Mouse (Mus musculus) limb, embryonic 13.5 days (tissue): Measurements from ENCODE around the gene Map2k6. TPM values are rescaled to one million over a fixed set of nuclear protein-coding genes. Genes with fewer than 3 reads are reported as not detected.

Experiments used
- ATAC-seq: fragments of 200-750 bp; cut with Nextera tagmentation; 2 replicates; pipeline ENCODE4 v1.8.0; 2017; ENCODE audit warnings: low read depth, moderate number of reproducible peaks, moderate TSS enrichment; ENCODE audit not compliant: low FRiP score
- H3K27ac ChIP-seq: fragments of 300-500 bp; sonication (generic); 2 replicates; pipeline ENCODE4 v1.5.1; 2015; ENCODE audit warnings: inconsistent platforms, mild to moderate bottlenecking, moderate library complexity
- H3K27me3 ChIP-seq: fragments of 300-500 bp; sonication (generic); 2 replicates; pipeline ENCODE4 v1.6.1; 2015; ENCODE audit warnings: mild to moderate bottlenecking, inconsistent platforms
- H3K36me3 ChIP-seq: fragments of 300-500 bp; sonication (generic); 2 replicates; pipeline ENCODE4 v1.6.1; 2015; ENCODE audit warnings: inconsistent platforms, mild to moderate bottlenecking, moderate library complexity
- H3K4me1 ChIP-seq: fragments of 300-500 bp; sonication (generic); 2 replicates; pipeline ENCODE4 v1.6.1; 2015; ENCODE audit warnings: inconsistent platforms
- H3K4me2 ChIP-seq: fragments of 300-500 bp; sonication (generic); replicated peaks from 2 replicates; pipeline ENCODE4 v1.6.1; 2015; ENCODE audit warnings: inconsistent platforms, mild to moderate bottlenecking, moderate library complexity
- H3K4me3 ChIP-seq: fragments of 300-500 bp; sonication (generic); 2 replicates; pipeline ENCODE4 v1.5.1; 2015; ENCODE audit warnings: moderate library complexity, mild to moderate bottlenecking, inconsistent platforms
- H3K9ac ChIP-seq: fragments of 300-500 bp; sonication (generic); 2 replicates; pipeline ENCODE4 v1.6.1; 2015; ENCODE audit warnings: mild to moderate bottlenecking, inconsistent platforms
- H3K9me3 ChIP-seq: fragments of 300-500 bp; sonication (generic); 2 replicates; pipeline ENCODE4 v1.6.1; 2016; ENCODE audit warnings: inconsistent platforms
- WGBS: fragments of 180-500 bp; shearing (Covaris S2); methylation state at CpG from one replicate; pipeline ENCODE4 v1.1.7; 2015; 5-methylcytosine and 5-hydroxymethylcytosine counted together
- polyA plus RNA-seq: library from polyadenylated mRNA; unstranded; fragments of >200 nt; fragmentation: Nextera tagmentation; extraction: Ambion mirVana; gene quantifications from 2 replicates; pipeline ENCODE4 v1.2.1, GENCODE M21; 2015

The Map2k6 gene
- polyA plus RNA-seq, 1 experiment from 2014 or later = 34.3 TPM

GRCm38 (mm10) chr11:110379661-110380309 lies 19.1 kb upstream of the Map2k6 start:
- WGBS = 5% methylated on average over 20 of the region's 20 CpGs
- Histone ChIP-seq H3K4me3 (peak overlapping the region; percentile 45), H3K4me2 (peak overlapping the region; percentile 83)

GRCm38 (mm10) chr11:110380310-110380668 lies 18.6 kb upstream of the Map2k6 start:
- H3K9me3 ChIP-seq = no peaks in the 10 kb centered on the region
- no peak overlapping the region; the same call in 1 of the 2 replicates for H3K27ac ChIP-seq
- WGBS = 21% methylated on average over 15 of the region's 15 CpGs
- 0 out of 2 replicates have a peak, but pooled peaks cover 4% of the 10 kb centered on the region for H3K27me3 ChIP-seq
- H3K36me3 ChIP-seq = no peaks in the 10 kb centered on the region
- peaks cover 6% of the 10 kb centered on the region for H3K4me1 ChIP-seq
- H3K9ac ChIP-seq = peak overlapping the region; percentile 59
- ATAC-seq = no peak
- peak overlapping the region; percentile 83 for H3K4me2 ChIP-seq
- peak overlapping the region; percentile 45 for H3K4me3 ChIP-seq

More at GRCm38 (mm10) chr11:110379661-110380309, 19.1 kb upstream of the Map2k6 start:
- Histone ChIP-seq H3K4me1 (peaks cover 6% of the 10 kb centered on the region), H3K9me3 (no peaks in the 10 kb centered on the region), H3K27me3 (0 out of 2 replicates have a peak, but pooled peaks cover 4% of the 10 kb centered on the region), H3K36me3 (no peaks in the 10 kb centered on the region), H3K9ac (peak overlapping the region; percentile 59), H3K27ac (peak overlapping the region; percentile 58; the same call in 1 of the 2 replicates)
- ATAC-seq = peak; percentile 85

GRCm38 (mm10) chr11:110385487-110385886 lies 13.4 kb upstream of the Map2k6 start:
- 86% methylated on average over 2 of the region's 2 CpGs for WGBS
- Histone ChIP-seq H3K36me3 (no peaks in the 10 kb centered on the region), H3K27ac (no peak overlapping the region), H3K4me3 (no peak overlapping the region), H3K27me3 (0 out of 2 replicates have a peak, but pooled peaks cover 2% of the 10 kb centered on the region), H3K4me1 (peaks cover 2% of the 10 kb centered on the region), H3K9me3 (no peaks in the 10 kb centered on the region), H3K9ac (no peak overlapping the region), H3K4me2 (no peak overlapping the region)
- no peak for ATAC-seq

- 77% methylated on average over 3 of the region's 3 CpGs for WGBS
- no peak overlapping the region for H3K4me3 ChIP-seq
Measured at GRCm38 (mm10) chr11:110392763-110393162, 6.2 kb upstream of the Map2k6 start.

GRCm38 (mm10) chr11:110394788-110395452 lies 4.0 kb upstream of the Map2k6 start:
- H3K9me3 ChIP-seq = no peaks in the 10 kb centered on the region
- no peak for ATAC-seq
- H3K27me3 ChIP-seq = no peaks in the 10 kb centered on the region
- H3K27ac ChIP-seq = no peak overlapping the region
- H3K9ac ChIP-seq = no peak overlapping the region
- H3K4me2 ChIP-seq = no peak overlapping the region
- H3K4me1 ChIP-seq = no peaks in the 10 kb centered on the region
- H3K4me3 ChIP-seq = no peak overlapping the region
- 82% methylated on average over 5 of the region's 5 CpGs for WGBS
- H3K36me3 ChIP-seq = no peaks in the 10 kb centered on the region

More at GRCm38 (mm10) chr11:110392763-110393162, 6.2 kb upstream of the Map2k6 start:
- Histone ChIP-seq H3K4me1 (no peaks in the 10 kb centered on the region), H3K9me3 (no peaks in the 10 kb centered on the region), H3K36me3 (no peaks in the 10 kb centered on the region), H3K4me2 (no peak overlapping the region), H3K27me3 (no peaks in the 10 kb centered on the region), H3K9ac (no peak overlapping the region), H3K27ac (no peak overlapping the region)
- ATAC-seq = no peak

- H3K9me3 ChIP-seq = no peaks in the 10 kb centered on the region
- WGBS = 50% methylated on average over 19 of the region's 19 CpGs
- peaks cover 7% of the 10 kb centered on the region for H3K4me1 ChIP-seq
- H3K9ac ChIP-seq = no peak overlapping the region
- H3K4me2 ChIP-seq = peak overlapping the region; percentile 14; the same call in 1 of the 2 replicates
- ATAC-seq = no peak
- no peaks in the 10 kb centered on the region for H3K27me3 ChIP-seq
- H3K27ac ChIP-seq = no peak overlapping the region
- H3K36me3 ChIP-seq = no peaks in the 10 kb centered on the region
- no peak overlapping the region for H3K4me3 ChIP-seq
Measured at GRCm38 (mm10) chr11:110396085-110396484, 2.8 kb upstream of the Map2k6 start.

- 8% methylated on average over 15 of the region's 15 CpGs for WGBS
- ATAC-seq = peak; percentile 17; the same call in 1 of the 2 replicates
Measured at GRCm38 (mm10) chr11:110399240-110400150, 573 bp downstream of the Map2k6 start.

GRCm38 (mm10) chr11:110400283-110400682 lies 1.4 kb downstream of the Map2k6 start:
- Histone ChIP-seq H3K27me3 (no peaks in the 10 kb centered on the region), H3K4me3 (peak overlapping the region; percentile 59), H3K4me1 (peaks cover 29% of the 10 kb centered on the region), H3K27ac (no peak overlapping the region), H3K4me2 (peak overlapping the region; percentile 78), H3K9ac (peak overlapping the region; percentile 77), H3K9me3 (no peaks in the 10 kb centered on the region), H3K36me3 (peaks cover 3% of the 10 kb centered on the region; the same call in 1 of the 2 replicates)
- no peak for ATAC-seq
- 15% methylated on average over 1 of the region's 1 CpGs for WGBS

More at GRCm38 (mm10) chr11:110399240-110400150, 573 bp downstream of the Map2k6 start:
- H3K4me3 ChIP-seq = peak overlapping the region; percentile 59
- H3K36me3 ChIP-seq = peaks cover 3% of the 10 kb centered on the region; the same call in 1 of the 2 replicates
- peaks cover 28% of the 10 kb centered on the region for H3K4me1 ChIP-seq
- H3K9me3 ChIP-seq = no peaks in the 10 kb centered on the region
- H3K4me2 ChIP-seq = peak overlapping the region; percentile 78
- H3K9ac ChIP-seq = peak overlapping the region; percentile 77
- H3K27me3 ChIP-seq = no peaks in the 10 kb centered on the region
- peak overlapping the region; percentile 58; the same call in 1 of the 2 replicates for H3K27ac ChIP-seq

GRCm38 (mm10) chr11:110402671-110403070 lies 3.7 kb downstream of the Map2k6 start:
- Histone ChIP-seq H3K9ac (no peak overlapping the region), H3K4me3 (peak overlapping the region; percentile 5; the same call in 1 of the 2 replicates), H3K4me1 (peaks cover 32% of the 10 kb centered on the region), H3K4me2 (peak overlapping the region; percentile 78), H3K27me3 (no peaks in the 10 kb centered on the region), H3K36me3 (peaks cover 3% of the 10 kb centered on the region; the same call in 1 of the 2 replicates), H3K9me3 (no peaks in the 10 kb centered on the region), H3K27ac (peak overlapping the region; percentile 63)
- 8% methylated on average over 3 of the region's 3 CpGs for WGBS
- no peak for ATAC-seq

GRCm38 (mm10) chr11:110403602-110404001 lies 4.7 kb downstream of the Map2k6 start:
- Histone ChIP-seq H3K9ac (no peak overlapping the region), H3K4me3 (no peak overlapping the region), H3K27ac (no peak overlapping the region), H3K36me3 (peaks cover 3% of the 10 kb centered on the region; the same call in 1 of the 2 replicates), H3K4me2 (no peak overlapping the region), H3K9me3 (no peaks in the 10 kb centered on the region), H3K4me1 (peaks cover 32% of the 10 kb centered on the region), H3K27me3 (no peaks in the 10 kb centered on the region)
- ATAC-seq = no peak
- 88% methylated on average over 2 of the region's 2 CpGs for WGBS

GRCm38 (mm10) chr11:110405607-110406006 lies 6.7 kb downstream of the Map2k6 start:
- no peak overlapping the region for H3K9ac ChIP-seq
- no peak for ATAC-seq
- H3K4me1 ChIP-seq = peaks cover 29% of the 10 kb centered on the region
- peaks cover 3% of the 10 kb centered on the region; the same call in 1 of the 2 replicates for H3K36me3 ChIP-seq
- H3K27ac ChIP-seq = no peak overlapping the region
- H3K4me3 ChIP-seq = no peak overlapping the region
- no peaks in the 10 kb centered on the region for H3K27me3 ChIP-seq
- H3K4me2 ChIP-seq = no peak overlapping the region
- 74% methylated on average over 9 of the region's 9 CpGs for WGBS
- H3K9me3 ChIP-seq = no peaks in the 10 kb centered on the region
